Mouse (Mus musculus): ENCODE results near the gene Akr1e1. TPM values are rescaled to one million over a fixed set of nuclear protein-coding genes. Genes with fewer than 3 reads are reported as not detected.
"Not testable (repeated sequence)": the region's sequence is repeated elsewhere in the genome, so short reads cannot be mapped to it uniquely, and the experiment has no call there.

Gene Akr1e1
- polyA plus RNA-seq (2014; fragmentation: Nextera tagmentation; extraction: Ambion mirVana): 45.9 and 47.8 TPM in 2 replicates

DNA sequence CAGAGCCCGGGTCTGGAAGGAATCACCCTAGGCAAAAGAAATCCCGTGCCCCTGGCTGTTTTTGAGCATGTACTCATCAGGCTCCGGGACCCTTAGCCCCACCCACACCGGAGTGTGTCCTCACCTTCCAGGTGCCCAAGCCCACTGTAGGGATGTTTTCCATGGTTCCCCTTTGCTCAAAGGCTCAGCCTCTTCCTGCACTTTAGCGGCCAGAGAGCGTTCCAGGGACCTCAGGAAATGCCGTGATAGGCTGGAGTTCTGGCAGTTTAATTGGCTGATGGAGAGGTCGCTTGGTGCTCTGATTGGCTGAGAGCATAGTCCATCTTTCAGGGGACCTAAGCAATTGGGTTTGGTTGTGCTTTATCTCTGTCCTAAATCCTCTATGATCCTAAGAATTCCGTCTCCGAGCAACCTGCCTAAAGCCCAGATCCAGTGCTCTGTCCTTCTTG is at the start of gene Akr1e1:
Gene Akr1e1 (minus strand): TSS at position 214 of the 449 bp plus-strand sequence.
- Histone ChIP-seq H3K9ac (ENCODE audit: low read depth, low read length) (peak within 1 kb of the TSS; percentile 69), H3K4me3 (ENCODE audit: low read depth, low read length) (peak within 1 kb of the TSS; percentile 60), H3K9me3 (ENCODE audit: control insufficient read depth, low read length) (no peaks in the 10 kb centered on the region), H3K27me3 (ENCODE audit: control insufficient read depth, insufficient read depth, low read length) (no peaks in the 10 kb centered on the region), H3K4me2 (replicated peaks; ENCODE audit: low read depth, low read length) (peak within 1 kb of the TSS; percentile 43), H3K36me3 (ENCODE audit: control insufficient read depth, insufficient read depth, low read length) (no peaks in the 10 kb centered on the region), H3K4me1 (replicated peaks; ENCODE audit: control insufficient read depth, insufficient read depth, low read length) (no peaks in the 10 kb centered on the region), H3K27ac (ENCODE audit: low read depth, low read length) (no peak within 1 kb of the TSS; the same call in 1 of the 2 replicates)
- peak; percentile 100 for ATAC-seq (ENCODE audit: low FRiP score)
- DNase-seq (ENCODE audit: low spot score): peak; percentile 83
- WGBS: 6% methylated on average over 10 of the region's 10 CpGs

GRCm38 (mm10) chr13:4658346-4658745 is 49.4 kb upstream of the Akr1e1 start:
- H3K36me3 ChIP-seq (ENCODE audit: control insufficient read depth, insufficient read depth, low read length): no peaks in the 10 kb centered on the region
- H3K9me3 ChIP-seq (ENCODE audit: control insufficient read depth, low read length): no peaks in the 10 kb centered on the region
- 81% methylated on average over 5 of the region's 5 CpGs for WGBS
- no peak overlapping the region for H3K9ac ChIP-seq (ENCODE audit: low read depth, low read length)
- no peak overlapping the region for H3K4me2 ChIP-seq (replicated peaks; ENCODE audit: low read depth, low read length)
- ATAC-seq (ENCODE audit: low FRiP score) (no peak), DNase-seq (ENCODE audit: low spot score) (no peak)
- H3K4me1 ChIP-seq (replicated peaks; ENCODE audit: control insufficient read depth, insufficient read depth, low read length): no peaks in the 10 kb centered on the region
- no peak overlapping the region for H3K27ac ChIP-seq (ENCODE audit: low read depth, low read length)
- H3K4me3 ChIP-seq (ENCODE audit: low read depth, low read length): no peak overlapping the region
- no peaks in the 10 kb centered on the region for H3K27me3 ChIP-seq (ENCODE audit: control insufficient read depth, insufficient read depth, low read length)

GRCm38 (mm10) chr13:4656277-4657146 is 47.5 kb upstream of the Akr1e1 start:
- no peak overlapping the region for H3K4me3 ChIP-seq (ENCODE audit: low read depth, low read length)
- H3K4me1 ChIP-seq (replicated peaks; ENCODE audit: control insufficient read depth, insufficient read depth, low read length): no peaks in the 10 kb centered on the region
- H3K27me3 ChIP-seq (ENCODE audit: control insufficient read depth, insufficient read depth, low read length): no peaks in the 10 kb centered on the region
- no peaks in the 10 kb centered on the region for H3K9me3 ChIP-seq (ENCODE audit: control insufficient read depth, low read length)
- DNase-seq (ENCODE audit: low spot score): no peak
- no peak overlapping the region for H3K9ac ChIP-seq (ENCODE audit: low read depth, low read length)
- no peak overlapping the region for H3K27ac ChIP-seq (ENCODE audit: low read depth, low read length)
- no peak for ATAC-seq (ENCODE audit: low FRiP score)
- 87% methylated on average over 16 of the region's 16 CpGs for WGBS
- no peak overlapping the region for H3K4me2 ChIP-seq (replicated peaks; ENCODE audit: low read depth, low read length)
- H3K36me3 ChIP-seq (ENCODE audit: control insufficient read depth, insufficient read depth, low read length): no peaks in the 10 kb centered on the region

DNA sequence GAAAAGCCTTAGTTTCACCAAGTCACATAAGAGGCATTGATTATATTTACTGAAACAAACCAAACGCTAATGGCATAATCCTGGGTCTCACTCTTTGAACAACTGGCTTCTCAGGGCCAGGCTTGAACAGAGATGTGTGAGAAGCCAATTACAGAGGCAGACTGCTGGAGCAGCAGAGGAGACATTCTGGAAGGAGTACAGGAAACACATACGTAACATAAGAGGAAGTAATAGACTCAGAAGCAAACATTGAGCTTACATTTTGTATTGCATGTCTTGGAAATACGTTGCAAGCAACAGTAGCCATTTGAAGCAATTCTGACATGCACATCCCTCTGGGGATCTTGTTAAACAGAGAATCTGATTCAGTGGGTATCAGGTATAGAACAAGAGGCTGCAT is 41.2 kb upstream of the Akr1e1 start:
- DNase-seq (ENCODE audit: low spot score) (no peak), ATAC-seq (ENCODE audit: low FRiP score) (no peak)
- Histone ChIP-seq H3K27me3 (ENCODE audit: control insufficient read depth, insufficient read depth, low read length) (no peaks in the 10 kb centered on the region), H3K4me1 (replicated peaks; ENCODE audit: control insufficient read depth, insufficient read depth, low read length) (no peaks in the 10 kb centered on the region), H3K27ac (ENCODE audit: low read depth, low read length) (no peak overlapping the region), H3K9ac (ENCODE audit: low read depth, low read length) (no peak overlapping the region), H3K36me3 (ENCODE audit: control insufficient read depth, insufficient read depth, low read length) (no peaks in the 10 kb centered on the region), H3K9me3 (ENCODE audit: control insufficient read depth, low read length) (no peaks in the 10 kb centered on the region), H3K4me3 (ENCODE audit: low read depth, low read length) (no peak overlapping the region), H3K4me2 (replicated peaks; ENCODE audit: low read depth, low read length) (no peak overlapping the region)
- WGBS: 77% methylated on average over 3 of the region's 3 CpGs

DNA sequence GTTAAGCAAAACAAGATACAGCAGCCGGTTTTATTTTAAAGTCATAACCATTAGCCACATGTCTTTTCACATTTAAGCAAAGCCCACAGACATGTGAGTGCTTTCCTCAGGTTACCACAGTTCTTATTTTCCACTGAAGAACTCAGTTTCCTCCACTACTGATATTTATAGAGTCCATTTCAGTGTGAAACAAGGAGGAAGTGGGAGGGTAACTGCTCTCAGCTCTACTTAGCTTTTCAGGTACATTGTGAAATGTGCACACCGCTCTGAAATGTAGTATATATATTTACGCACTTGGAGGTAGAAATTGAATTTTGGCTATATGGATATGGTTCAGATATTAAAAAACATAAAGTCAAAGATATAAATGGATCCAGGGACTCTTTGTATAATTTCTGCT is 36.3 kb upstream of the Akr1e1 start:
- ATAC-seq (ENCODE audit: low FRiP score): no peak
- WGBS: 96% methylated on average over 3 of the region's 3 CpGs
- H3K4me3 ChIP-seq (ENCODE audit: low read depth, low read length): no peak overlapping the region
- H3K9me3 ChIP-seq (ENCODE audit: control insufficient read depth, low read length): no peaks in the 10 kb centered on the region
- no peak overlapping the region for H3K27ac ChIP-seq (ENCODE audit: low read depth, low read length)
- no peaks in the 10 kb centered on the region for H3K27me3 ChIP-seq (ENCODE audit: control insufficient read depth, insufficient read depth, low read length)
- DNase-seq (ENCODE audit: low spot score): no peak
- H3K9ac ChIP-seq (ENCODE audit: low read depth, low read length): no peak overlapping the region
- no peak overlapping the region for H3K4me2 ChIP-seq (replicated peaks; ENCODE audit: low read depth, low read length)
- no peaks in the 10 kb centered on the region for H3K36me3 ChIP-seq (ENCODE audit: control insufficient read depth, insufficient read depth, low read length)
- no peaks in the 10 kb centered on the region for H3K4me1 ChIP-seq (replicated peaks; ENCODE audit: control insufficient read depth, insufficient read depth, low read length)

- H3K36me3 ChIP-seq (ENCODE audit: control insufficient read depth, insufficient read depth, low read length): no peaks in the 10 kb centered on the region
- no peak overlapping the region for H3K27ac ChIP-seq (ENCODE audit: low read depth, low read length)
- no peaks in the 10 kb centered on the region for H3K27me3 ChIP-seq (ENCODE audit: control insufficient read depth, insufficient read depth, low read length)
- H3K4me3 ChIP-seq (ENCODE audit: low read depth, low read length): no peak overlapping the region
- no peak overlapping the region for H3K4me2 ChIP-seq (replicated peaks; ENCODE audit: low read depth, low read length)
- ATAC-seq (ENCODE audit: low FRiP score): no peak
- H3K9me3 ChIP-seq (ENCODE audit: control insufficient read depth, low read length): no peaks in the 10 kb centered on the region
- peak; percentile 19 for DNase-seq (ENCODE audit: low spot score)
- no peaks in the 10 kb centered on the region for H3K4me1 ChIP-seq (replicated peaks; ENCODE audit: control insufficient read depth, insufficient read depth, low read length)
- H3K9ac ChIP-seq (ENCODE audit: low read depth, low read length): no peak overlapping the region
Measured at GRCm38 (mm10) chr13:4610902-4611301, 1.9 kb upstream of the Akr1e1 start.

- Histone ChIP-seq H3K36me3 (ENCODE audit: control insufficient read depth, insufficient read depth, low read length) (no peaks in the 10 kb centered on the region), H3K4me2 (replicated peaks; ENCODE audit: low read depth, low read length) (peak overlapping the region; percentile 43), H3K27me3 (ENCODE audit: control insufficient read depth, insufficient read depth, low read length) (no peaks in the 10 kb centered on the region), H3K27ac (ENCODE audit: low read depth, low read length) (no peak overlapping the region; the same call in 1 of the 2 replicates), H3K9me3 (ENCODE audit: control insufficient read depth, low read length) (no peaks in the 10 kb centered on the region), H3K9ac (ENCODE audit: low read depth, low read length) (peak overlapping the region; percentile 69), H3K4me3 (ENCODE audit: low read depth, low read length) (peak overlapping the region; percentile 60), H3K4me1 (replicated peaks; ENCODE audit: control insufficient read depth, insufficient read depth, low read length) (no peaks in the 10 kb centered on the region)
- DNase-seq (ENCODE audit: low spot score): no peak
- 32% methylated on average over 9 of the region's 9 CpGs for WGBS
- ATAC-seq (ENCODE audit: low FRiP score): peak; percentile 10
Measured at GRCm38 (mm10) chr13:4608530-4608929, 444 bp downstream of the Akr1e1 start.

GRCm38 (mm10) chr13:4606821-4607220 is 2.2 kb downstream of the Akr1e1 start:
- no peak overlapping the region for H3K4me3 ChIP-seq (ENCODE audit: low read depth, low read length)
- H3K9me3 ChIP-seq (ENCODE audit: control insufficient read depth, low read length): no peaks in the 10 kb centered on the region
- H3K9ac ChIP-seq (ENCODE audit: low read depth, low read length): no peak overlapping the region
- H3K36me3 ChIP-seq (ENCODE audit: control insufficient read depth, insufficient read depth, low read length): no peaks in the 10 kb centered on the region
- no peak overlapping the region for H3K4me2 ChIP-seq (replicated peaks; ENCODE audit: low read depth, low read length)
- ATAC-seq (ENCODE audit: low FRiP score) (no peak), DNase-seq (ENCODE audit: low spot score) (no peak)
- no peak overlapping the region for H3K27ac ChIP-seq (ENCODE audit: low read depth, low read length)
- no peaks in the 10 kb centered on the region for H3K27me3 ChIP-seq (ENCODE audit: control insufficient read depth, insufficient read depth, low read length)
- 91% methylated on average over 4 of the region's 4 CpGs for WGBS
- no peaks in the 10 kb centered on the region for H3K4me1 ChIP-seq (replicated peaks; ENCODE audit: control insufficient read depth, insufficient read depth, low read length)

DNA sequence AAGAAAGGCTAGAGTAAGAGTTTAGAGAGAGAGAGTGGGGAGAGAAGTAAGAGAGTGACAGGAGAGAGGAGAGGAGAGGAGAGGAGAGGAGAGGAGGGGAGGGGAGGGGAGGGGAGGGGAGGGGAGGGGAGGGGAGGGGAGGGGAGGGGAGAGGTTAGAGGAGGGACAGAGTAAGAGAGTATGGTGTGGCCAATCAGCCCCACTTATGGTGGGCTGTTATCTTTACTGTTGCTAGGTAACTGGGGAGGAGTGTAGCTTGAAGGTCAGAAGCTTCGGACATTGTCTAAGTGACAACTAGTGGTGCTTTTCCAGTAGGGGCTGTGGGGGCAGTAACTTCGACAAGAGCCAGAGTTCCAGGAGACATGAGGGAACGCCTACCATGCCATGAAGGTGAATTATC is 5.5 kb downstream of the Akr1e1 start:
- WGBS: 75% methylated on average over 3 of the region's 3 CpGs
- not testable (repeated sequence) for H3K9ac ChIP-seq (ENCODE audit: low read depth, low read length); ATAC-seq (ENCODE audit: low FRiP score); H3K36me3 ChIP-seq (ENCODE audit: control insufficient read depth, insufficient read depth, low read length); H3K4me2 ChIP-seq (replicated peaks; ENCODE audit: low read depth, low read length); H3K27me3 ChIP-seq (ENCODE audit: control insufficient read depth, insufficient read depth, low read length); H3K27ac ChIP-seq (ENCODE audit: low read depth, low read length); H3K4me1 ChIP-seq (replicated peaks; ENCODE audit: control insufficient read depth, insufficient read depth, low read length); H3K4me3 ChIP-seq (ENCODE audit: low read depth, low read length); H3K9me3 ChIP-seq (ENCODE audit: control insufficient read depth, low read length); DNase-seq (ENCODE audit: low spot score)
